Mouse (Mus musculus): ENCODE results near the gene Cdc27. TPM values are rescaled to one million over a fixed set of nuclear protein-coding genes. Genes with fewer than 3 reads are reported as not detected.

The Cdc27 gene
- 10 to 100 TPM; 45.2 to 47.4 TPM for total RNA-seq (2023)

GRCm38 (mm10) chr11:104550406-104550974, at the start of gene Cdc27, which contains the start of gene Myl4:
Cdc27 (minus strand) TSS chr11:104550620.
Myl4 (plus strand) TSS chr11:104550663.

GRCm38 (mm10) chr11:104468751-104469268, 81.6 kb downstream of the Cdc27 start, which contains the start of gene Kansl1:
Kansl1 (minus strand) TSS chr11:104468861.

Other genes starting within 250 kb of the Cdc27 start
- 100 to 1,000 TPM; 135 to 138 TPM for gene Kansl1, start 81.8 kb downstream of the Cdc27 start, total RNA-seq (2023)
- 10 to 100 TPM; 36.3 to 44.0 TPM for gene Myl4, start within 50 bp of the Cdc27 start, total RNA-seq (2023)
- gene Itgb3, start 57.4 kb upstream of the Cdc27 start, total RNA-seq (2023): 10 to 100 TPM; 25.3 to 30.0 TPM
- not detected for gene Gm11639, start 135.1 kb upstream of the Cdc27 start, total RNA-seq (2023)

All from B cell, adult 67 days (primary cell).